Mouse (Mus musculus) heart, postnatal 0 days (tissue): ENCODE results near the gene Bst2. TPM values are rescaled to one million over a fixed set of nuclear protein-coding genes. Genes with fewer than 3 reads are reported as not detected.
A peak's percentile ranks its signal among the peaks of the same experiment; 100 is the strongest.

Experiments used
- ATAC-seq: fragments of 200-750 bp; cut with Nextera tagmentation; 2 replicates; pipeline ENCODE4 v1.8.0; 2017; ENCODE audit warnings: low read depth, moderate number of reproducible peaks, moderate library complexity; ENCODE audit not compliant: insufficient read depth
- DNase-seq: peaks from one replicate; pipeline ENCODE4 v3.0.0-alpha.2; 2016; ENCODE audit warnings: low spot score
- H3K27ac ChIP-seq: fragments of 300-500 bp; sonication (generic); 2 replicates; pipeline ENCODE4 v1.5.1; 2014; ENCODE audit warnings: low read depth, mild to moderate bottlenecking
- H3K27me3 ChIP-seq: fragments of 300-500 bp; sonication (generic); 2 replicates; pipeline ENCODE4 v1.6.1; 2014; ENCODE audit warnings: low read length, mixed read lengths; ENCODE audit not compliant: control insufficient read depth, insufficient read depth
- H3K36me3 ChIP-seq: fragments of 300-500 bp; sonication (generic); replicated peaks from 2 replicates; pipeline ENCODE4 v1.6.1; 2014; ENCODE audit warnings: low read length, mixed read lengths; ENCODE audit not compliant: control insufficient read depth, insufficient read depth
- H3K4me1 ChIP-seq: fragments of 300-500 bp; sonication (generic); 2 replicates; pipeline ENCODE4 v1.6.1; 2014; ENCODE audit warnings: antibody characterized with exemption; ENCODE audit not compliant: control insufficient read depth, insufficient read depth
- H3K4me2 ChIP-seq: fragments of 300-500 bp; sonication (generic); 2 replicates; pipeline ENCODE4 v1.6.1; 2014; ENCODE audit warnings: low read depth, mild to moderate bottlenecking, low read length, moderate library complexity
- H3K4me3 ChIP-seq: fragments of 300-500 bp; sonication (generic); 2 replicates; pipeline ENCODE4 v1.5.1; 2014; ENCODE audit warnings: low read depth, low read length
- H3K9ac ChIP-seq: fragments of 300-500 bp; sonication (generic); replicated peaks from 2 replicates; pipeline ENCODE4 v1.6.1; 2014; ENCODE audit warnings: low read depth, low read length, mixed read lengths
- H3K9me3 ChIP-seq: fragments of 300-500 bp; sonication (generic); replicated peaks from 2 replicates; pipeline ENCODE4 v1.6.1; 2016; ENCODE audit warnings: low read length; ENCODE audit not compliant: control insufficient read depth
- CTCF ChIP-seq: IDR thresholded peaks from 2 replicates; pipeline ENCODE4 v1.5.1; 2016; ENCODE audit warnings: antibody characterized with exemption, control low read depth, low read depth
- EP300 ChIP-seq: IDR thresholded peaks from 2 replicates; pipeline ENCODE4 v1.6.1; 2016; ENCODE audit warnings: antibody characterized with exemption, low read depth
- WGBS: fragments of 180-500 bp; shearing (Covaris S2); extraction: QIAGEN DNeasy Blood & Tissue Kit; methylation state at CpG from one replicate; pipeline ENCODE4 v1.1.7; 2014; 5-methylcytosine and 5-hydroxymethylcytosine counted together
- polyA plus RNA-seq: library from polyadenylated mRNA; unstranded; fragments of >200 nt; fragmentation: Nextera tagmentation; extraction: Ambion mirVana; gene quantifications from 2 replicates; pipeline ENCODE4 v1.2.1, GENCODE M21; 2015
- total RNA-seq: library from RNA; depleted of rRNA; stranded (reverse); fragments of >200 nt; gene quantifications from 2 replicates; pipeline ENCODE4 v1.2.3, GENCODE M21; 2014; ENCODE audit warnings: low replicate concordance

Gene Bst2
- total and polyA plus RNA-seq, 2 experiments from 2014 or later: 43.3 to 101 TPM

DNA sequence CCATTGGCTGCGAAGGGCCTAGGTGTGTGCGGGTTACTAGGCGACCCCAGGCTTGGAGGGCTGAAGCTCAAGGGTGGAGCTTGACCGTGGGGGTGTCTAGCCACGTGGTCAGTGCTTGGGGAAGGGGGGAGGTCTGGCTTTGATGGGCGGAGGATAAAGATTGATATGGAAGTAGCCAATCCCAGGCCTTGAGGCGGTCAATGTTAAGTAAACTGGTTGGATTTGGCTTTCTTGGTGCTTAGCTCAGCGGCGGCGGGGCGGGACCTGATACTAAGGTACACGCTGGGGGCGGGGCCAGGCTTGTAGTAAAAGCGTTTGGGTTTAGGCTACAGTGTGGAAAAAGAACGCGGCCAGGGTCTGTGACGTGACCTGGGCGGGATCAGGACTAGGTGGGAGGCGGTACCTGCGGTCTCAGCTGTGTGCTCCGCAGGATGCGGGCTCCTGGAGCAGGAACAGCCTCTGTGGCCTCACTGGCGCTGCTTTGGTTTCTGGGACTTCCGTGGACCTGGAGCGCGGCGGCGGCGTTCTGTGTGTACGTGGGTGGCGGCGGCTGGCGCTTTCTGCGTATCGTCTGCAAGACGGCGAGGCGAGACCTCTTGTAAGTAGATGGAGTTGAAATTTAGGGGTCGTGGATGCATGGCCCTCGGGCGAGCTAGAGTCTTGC, 33.2 kb upstream of the Bst2 start:
- Histone ChIP-seq H3K4me3 (peak overlapping the region; percentile 67), H3K36me3 (no peaks in the 10 kb centered on the region), H3K9ac (0 out of 2 replicates have a peak overlapping the region, but pooled peaks have one; percentile 23), H3K27ac (no peak overlapping the region), H3K9me3 (no peaks in the 10 kb centered on the region), H3K27me3 (no peaks in the 10 kb centered on the region), H3K4me2 (peak overlapping the region; percentile 66), H3K4me1 (peaks cover 29% of the 10 kb centered on the region)
- DNase-seq: peak; percentile 69
- peak; percentile 32 for ATAC-seq
- WGBS: 3% methylated on average over 41 of the region's 41 CpGs
- TF ChIP-seq CTCF (no peak), EP300 (no peak)

- Histone ChIP-seq H3K27me3 (no peaks in the 10 kb centered on the region), H3K4me2 (peak overlapping the region; percentile 66), H3K27ac (peak overlapping the region; percentile 94), H3K4me1 (peaks cover 29% of the 10 kb centered on the region), H3K4me3 (peak overlapping the region; percentile 67), H3K36me3 (no peaks in the 10 kb centered on the region), H3K9me3 (no peaks in the 10 kb centered on the region), H3K9ac (peak overlapping the region; percentile 50)
- TF ChIP-seq EP300: no peak
- no peak for TF ChIP-seq CTCF
- DNase-seq (peak; percentile 65), ATAC-seq (peak; percentile 62)
- 2% methylated on average over 51 of the region's 51 CpGs for WGBS
Observed at GRCm38 (mm10) chr8:71569366-71570290, 32.4 kb upstream of the Bst2 start.

DNA sequence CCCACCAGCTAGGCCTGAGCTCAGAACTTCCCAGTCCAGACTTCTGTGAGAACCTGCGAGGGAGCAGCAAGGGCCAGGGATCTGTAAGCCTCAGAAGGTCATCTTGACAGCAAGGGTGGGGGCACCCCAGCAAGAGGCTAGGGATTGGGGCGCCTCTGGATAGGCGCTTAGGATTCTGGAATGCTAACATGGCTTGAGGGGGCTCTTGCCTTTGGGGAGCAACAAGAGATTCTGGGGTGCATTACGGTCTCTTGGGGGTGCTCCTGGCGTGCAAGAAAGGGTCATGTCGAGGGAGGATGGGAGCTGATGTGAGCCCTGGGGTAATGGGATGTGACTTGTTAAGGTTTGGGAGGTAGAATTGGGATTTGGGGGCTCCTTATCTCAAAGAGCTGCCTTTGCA, 31.7 kb upstream of the Bst2 start:
- 33% methylated on average over 6 of the region's 6 CpGs for WGBS
- no peak for ATAC-seq
- H3K27ac ChIP-seq: peak overlapping the region; percentile 94

GRCm38 (mm10) chr8:71568387-71568937, 31.2 kb upstream of the Bst2 start, which contains the start of gene Slc27a1:
TSS of gene Slc27a1 (plus strand) at chr8:71568882.
- peak within 1 kb of the TSS; percentile 94 for H3K27ac ChIP-seq
- H3K4me3 ChIP-seq: peak within 1 kb of the TSS; percentile 67
- 13% methylated on average over 13 of the region's 13 CpGs for WGBS
- H3K9me3 ChIP-seq: no peaks in the 10 kb centered on the region
- H3K27me3 ChIP-seq: no peaks in the 10 kb centered on the region
- peaks cover 29% of the 10 kb centered on the region for H3K4me1 ChIP-seq
- H3K9ac ChIP-seq: peak within 1 kb of the TSS; percentile 50
- TF ChIP-seq EP300: no peak
- TF ChIP-seq CTCF: 0 out of 2 replicates have a peak, but pooled peaks have one; percentile 1
- peak; percentile 77 for DNase-seq
- H3K4me2 ChIP-seq: peak within 1 kb of the TSS; percentile 66
- peak; percentile 76 for ATAC-seq
- no peaks in the 10 kb centered on the region for H3K36me3 ChIP-seq

More for the DNA sequence above, 31.7 kb upstream of the Bst2 start:
- TF ChIP-seq CTCF (no peak), EP300 (no peak)
- H3K27me3 ChIP-seq: no peaks in the 10 kb centered on the region
- peak overlapping the region; percentile 67 for H3K4me3 ChIP-seq
- no peaks in the 10 kb centered on the region for H3K36me3 ChIP-seq
- peak overlapping the region; percentile 50 for H3K9ac ChIP-seq
- H3K4me2 ChIP-seq: peak overlapping the region; percentile 66
- no peaks in the 10 kb centered on the region for H3K9me3 ChIP-seq
- peaks cover 29% of the 10 kb centered on the region for H3K4me1 ChIP-seq
- no peak for DNase-seq

DNA sequence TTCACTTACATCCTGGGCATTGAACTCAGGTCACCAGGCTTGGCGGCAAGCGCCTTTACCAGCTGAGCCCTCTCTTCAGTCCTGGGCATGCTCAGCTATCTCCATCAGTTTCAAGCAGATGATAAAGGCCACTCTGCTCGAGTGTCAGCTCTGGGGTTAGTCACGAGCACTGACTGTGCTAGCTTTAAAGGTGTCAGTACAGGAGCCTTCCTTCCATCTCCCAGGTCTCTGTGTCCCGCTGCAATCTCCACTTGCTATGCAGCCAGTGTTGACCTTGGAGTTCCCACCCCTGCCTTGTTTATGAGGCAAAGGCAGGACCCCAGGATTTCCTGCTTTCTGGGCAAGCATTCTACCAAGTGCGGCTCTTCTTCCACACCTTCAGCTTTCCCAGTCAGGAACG, 30.3 kb upstream of the Bst2 start:
- H3K36me3 ChIP-seq: no peaks in the 10 kb centered on the region
- peaks cover 2% of the 10 kb centered on the region for H3K27me3 ChIP-seq
- H3K4me1 ChIP-seq: peaks cover 21% of the 10 kb centered on the region
- H3K4me2 ChIP-seq: no peak overlapping the region
- TF ChIP-seq EP300 (no peak), CTCF (no peak)
- H3K9me3 ChIP-seq: no peaks in the 10 kb centered on the region
- H3K27ac ChIP-seq: peak overlapping the region; percentile 94
- no peak overlapping the region for H3K9ac ChIP-seq
- no peak for ATAC-seq
- WGBS: 55% methylated on average over 7 of the region's 7 CpGs
- no peak overlapping the region for H3K4me3 ChIP-seq
- no peak for DNase-seq
